Mouse (Mus musculus): ENCODE measurements around the gene Setd1b. TPM values are rescaled to one million over a fixed set of nuclear protein-coding genes. Genes with fewer than 3 reads are reported as not detected.
A peak's percentile ranks its signal among the peaks of the same experiment; 100 is the strongest.

Gene Setd1b
- total and polyA plus RNA-seq, 2 experiments from 2014 or later: 5.1 to 6.1 TPM

DNA sequence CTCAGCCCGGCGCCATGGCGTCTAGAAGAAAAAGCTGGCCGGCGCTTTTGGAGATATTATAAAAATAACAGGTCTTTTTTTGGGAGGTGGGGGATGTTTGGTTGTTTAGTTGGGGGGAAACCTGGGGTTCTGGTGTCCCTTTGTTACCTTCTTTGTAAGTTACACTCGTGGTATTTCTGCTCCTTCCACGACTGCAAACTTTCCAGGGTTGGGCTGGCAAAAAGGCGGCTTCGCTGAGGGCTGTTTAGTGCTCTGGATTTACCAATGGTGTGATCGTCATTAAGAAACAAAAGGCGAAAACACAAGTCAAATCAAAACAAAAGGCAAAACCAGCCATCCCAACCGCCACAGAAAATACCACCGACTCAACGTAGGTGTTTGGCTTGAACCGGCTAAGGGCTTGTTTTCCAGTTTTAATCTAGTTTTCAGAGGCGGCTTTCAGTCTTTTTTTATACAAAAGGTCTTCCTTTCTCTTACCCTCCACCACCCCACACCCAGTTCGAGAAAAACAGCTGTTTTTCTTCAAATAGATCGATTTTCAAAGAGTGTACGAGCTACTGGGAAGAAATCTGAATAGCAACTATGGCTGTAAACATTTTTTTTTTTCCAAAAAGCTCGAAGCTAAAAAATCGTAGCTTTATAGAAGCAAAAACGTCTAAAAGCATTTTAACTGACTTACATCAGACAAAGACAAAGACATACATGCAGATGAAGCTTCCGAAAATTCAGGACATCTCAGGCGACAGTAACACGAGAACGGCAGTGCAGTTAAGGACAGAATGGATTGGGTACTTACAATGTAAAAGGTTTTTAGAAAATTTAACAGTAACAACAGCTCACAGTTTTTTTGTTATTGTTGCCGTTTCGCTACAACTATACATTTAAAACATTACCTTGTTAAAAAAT is 2.0 kb upstream of the Setd1b start:
- Histone ChIP-seq H3K4me1 (ENCODE audit: control insufficient read depth, insufficient read depth) (peaks cover 38% of the 10 kb centered on the region), H3K9me3 (replicated peaks; ENCODE audit: control insufficient read depth, low read length) (no peaks in the 10 kb centered on the region), H3K27me3 (ENCODE audit: control insufficient read depth, insufficient read depth, low read length) (no peaks in the 10 kb centered on the region), H3K27ac (ENCODE audit: low read depth) (peak overlapping the region; percentile 100), H3K4me2 (ENCODE audit: low read depth, low read length) (peak overlapping the region; percentile 98), H3K36me3 (replicated peaks; ENCODE audit: control insufficient read depth, insufficient read depth, low read length) (no peaks in the 10 kb centered on the region), H3K4me3 (ENCODE audit: low read depth, low read length) (peak overlapping the region; percentile 92), H3K9ac (replicated peaks; ENCODE audit: low read depth, low read length) (peak overlapping the region; percentile 95)
- DNase-seq (ENCODE audit: low spot score) (no peak), ATAC-seq (ENCODE audit: insufficient read depth, low read depth) (no peak)
- no peak for TF ChIP-seq CTCF (IDR thresholded peaks at IDR 0.05; ENCODE audit: low read depth)
- TF ChIP-seq EP300 (IDR thresholded peaks at IDR 0.05; ENCODE audit: low read depth): 0 out of 2 replicates have a peak, but pooled peaks have one; percentile 51
- WGBS: 4% methylated on average over 28 of the region's 28 CpGs

DNA sequence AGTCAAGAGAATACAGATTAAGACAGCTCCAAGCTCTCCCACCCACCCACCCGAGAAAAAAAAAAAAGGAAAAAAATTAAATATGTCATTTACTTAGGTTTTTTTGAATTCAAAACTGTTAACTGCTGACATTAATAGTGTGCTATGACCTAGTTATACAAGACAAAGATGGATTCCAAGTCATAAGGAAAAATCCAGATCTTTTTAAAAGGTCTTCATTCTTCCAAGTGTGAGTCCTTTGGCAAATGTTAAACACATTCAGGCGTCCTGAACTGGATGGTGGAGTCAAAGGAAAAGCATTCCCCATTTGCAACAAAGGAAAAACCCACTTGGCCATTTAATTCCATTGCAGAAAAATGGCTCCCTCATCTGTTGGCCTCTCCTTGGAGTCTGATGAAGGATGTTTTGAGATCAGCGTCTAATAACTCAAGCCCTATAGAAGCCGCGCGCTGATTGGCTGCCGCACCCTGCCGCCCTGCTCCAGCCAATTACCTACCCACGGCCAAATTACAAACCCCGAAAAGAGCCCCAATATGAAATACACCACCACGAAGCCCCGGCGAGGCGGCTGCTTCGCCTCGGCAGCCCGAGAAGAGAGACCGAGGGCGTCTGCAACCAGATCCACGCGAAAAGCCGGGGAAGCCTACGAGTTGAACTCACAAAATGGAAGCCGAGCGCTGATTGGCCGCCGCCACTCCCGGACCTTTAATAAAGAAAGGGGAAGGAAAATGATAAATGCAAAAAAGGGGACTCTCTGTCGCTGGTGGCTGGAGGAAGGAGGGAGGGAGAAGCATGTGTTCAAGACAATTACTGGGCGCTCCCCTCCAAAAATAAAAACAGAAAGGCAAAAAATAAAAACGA is 1.1 kb upstream of the Setd1b start:
- H3K4me1 ChIP-seq (ENCODE audit: control insufficient read depth, insufficient read depth): peaks cover 38% of the 10 kb centered on the region
- peak; percentile 21; the same call in 1 of the 2 replicates for ATAC-seq (ENCODE audit: insufficient read depth, low read depth)

DNA sequence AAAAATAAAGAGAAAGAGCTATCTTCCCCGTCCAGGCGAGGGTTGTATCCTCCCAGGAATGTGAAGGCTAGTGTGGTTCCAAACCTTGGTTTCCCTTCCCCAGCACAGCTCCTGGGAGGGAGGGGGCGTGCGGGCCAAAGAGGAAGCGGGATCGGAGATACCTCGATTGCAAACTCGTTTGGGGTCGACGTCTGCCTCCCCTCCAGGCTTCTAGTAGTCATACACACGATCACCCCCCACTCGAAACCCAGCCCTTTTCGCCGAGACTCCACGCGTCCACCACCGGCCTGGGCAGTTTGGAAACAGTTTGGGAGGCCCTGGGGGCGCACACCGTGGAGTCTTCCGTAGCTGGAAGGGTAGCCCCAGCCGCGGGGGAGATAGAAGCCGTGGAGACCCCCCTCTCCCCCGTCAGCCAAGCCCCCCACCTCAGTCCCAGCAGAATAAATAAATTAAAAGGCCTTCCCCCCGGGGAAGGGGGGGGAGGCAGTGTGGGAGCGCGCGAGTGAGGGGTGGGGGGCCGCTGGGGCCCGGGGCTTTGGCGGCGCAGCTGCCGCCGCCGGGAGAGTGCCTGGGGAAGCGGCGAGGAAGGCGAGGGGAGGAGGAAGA is 335 bp upstream of the Setd1b start:
- H3K27me3 ChIP-seq (ENCODE audit: control insufficient read depth, insufficient read depth, low read length): no peaks in the 10 kb centered on the region
- peak overlapping the region; percentile 100 for H3K27ac ChIP-seq (ENCODE audit: low read depth)
- H3K36me3 ChIP-seq (replicated peaks; ENCODE audit: control insufficient read depth, insufficient read depth, low read length): peaks cover 11% of the 10 kb centered on the region
- no peak for TF ChIP-seq CTCF (IDR thresholded peaks at IDR 0.05; ENCODE audit: low read depth)
- no peak for TF ChIP-seq EP300 (IDR thresholded peaks at IDR 0.05; ENCODE audit: low read depth)
- peak overlapping the region; percentile 98 for H3K4me2 ChIP-seq (ENCODE audit: low read depth, low read length)
- H3K4me1 ChIP-seq (ENCODE audit: control insufficient read depth, insufficient read depth): peaks cover 32% of the 10 kb centered on the region
- no peaks in the 10 kb centered on the region for H3K9me3 ChIP-seq (replicated peaks; ENCODE audit: control insufficient read depth, low read length)
- 1% methylated on average over 29 of the region's 38 CpGs for WGBS
- peak overlapping the region; percentile 98 for H3K9ac ChIP-seq (replicated peaks; ENCODE audit: low read depth, low read length)
- ATAC-seq (ENCODE audit: insufficient read depth, low read depth) (no peak), DNase-seq (ENCODE audit: low spot score) (peak; percentile 62)
- peak overlapping the region; percentile 92 for H3K4me3 ChIP-seq (ENCODE audit: low read depth, low read length)

More for the DNA sequence above, 1.1 kb upstream of the Setd1b start:
- Histone ChIP-seq H3K4me2 (ENCODE audit: low read depth, low read length) (peak overlapping the region; percentile 98), H3K27me3 (ENCODE audit: control insufficient read depth, insufficient read depth, low read length) (no peaks in the 10 kb centered on the region), H3K36me3 (replicated peaks; ENCODE audit: control insufficient read depth, insufficient read depth, low read length) (0 out of 2 replicates have a peak, but pooled peaks cover 5% of the 10 kb centered on the region), H3K4me3 (ENCODE audit: low read depth, low read length) (peak overlapping the region; percentile 92), H3K9me3 (replicated peaks; ENCODE audit: control insufficient read depth, low read length) (no peaks in the 10 kb centered on the region), H3K9ac (replicated peaks; ENCODE audit: low read depth, low read length) (peak overlapping the region; percentile 98), H3K27ac (ENCODE audit: low read depth) (peak overlapping the region; percentile 100)
- no peak for TF ChIP-seq CTCF (IDR thresholded peaks at IDR 0.05; ENCODE audit: low read depth)
- no peak; the same call in 1 of the 2 replicates for TF ChIP-seq EP300 (IDR thresholded peaks at IDR 0.05; ENCODE audit: low read depth)
- DNase-seq (ENCODE audit: low spot score): peak; percentile 96
- WGBS: under 1% methylated on average over 31 of the region's 31 CpGs

DNA sequence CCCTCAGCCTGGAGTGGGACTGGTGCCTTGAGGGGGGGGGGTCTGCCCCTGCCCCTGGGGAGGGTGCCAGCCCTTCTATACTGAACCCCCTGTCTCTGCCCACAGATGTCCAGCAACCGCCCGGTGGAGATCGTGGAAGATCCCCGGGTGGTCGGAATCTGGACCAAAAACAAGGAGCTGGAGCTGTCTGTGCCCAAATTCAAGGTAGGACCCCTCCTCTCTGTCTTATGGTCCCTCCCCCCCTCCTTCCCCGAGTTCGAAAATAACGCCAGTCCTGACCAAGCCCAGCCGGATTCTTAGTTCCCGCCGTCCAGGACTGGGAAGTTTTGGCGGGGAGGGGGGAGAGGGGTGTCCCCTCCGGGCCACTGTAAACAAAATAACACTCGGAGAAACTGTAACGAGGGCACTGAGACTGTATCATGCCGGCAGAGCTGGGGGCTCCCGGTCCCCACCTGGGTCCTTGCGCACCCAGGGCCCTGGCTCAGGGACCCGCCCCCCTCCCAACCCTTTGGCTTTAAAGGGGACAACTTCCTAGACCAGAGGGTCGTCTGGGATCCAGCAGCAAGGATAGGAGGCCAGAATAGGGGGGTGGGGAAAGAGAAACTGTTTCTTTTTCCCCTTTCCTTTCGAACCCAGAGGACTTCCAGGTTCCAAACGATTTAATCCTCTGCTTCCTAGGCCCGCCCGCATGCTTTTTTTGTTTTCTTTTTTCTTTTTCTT is 1.4 kb downstream of the Setd1b start:
- Histone ChIP-seq H3K9me3 (replicated peaks; ENCODE audit: control insufficient read depth, low read length) (no peaks in the 10 kb centered on the region), H3K4me3 (ENCODE audit: low read depth, low read length) (peak overlapping the region; percentile 92), H3K9ac (replicated peaks; ENCODE audit: low read depth, low read length) (peak overlapping the region; percentile 98), H3K36me3 (replicated peaks; ENCODE audit: control insufficient read depth, insufficient read depth, low read length) (peaks cover 29% of the 10 kb centered on the region), H3K27ac (ENCODE audit: low read depth) (peak overlapping the region; percentile 100), H3K27me3 (ENCODE audit: control insufficient read depth, insufficient read depth, low read length) (no peaks in the 10 kb centered on the region), H3K4me1 (ENCODE audit: control insufficient read depth, insufficient read depth) (peaks cover 20% of the 10 kb centered on the region), H3K4me2 (ENCODE audit: low read depth, low read length) (peak overlapping the region; percentile 98)
- WGBS: 2% methylated on average over 24 of the region's 24 CpGs
- TF ChIP-seq CTCF (IDR thresholded peaks at IDR 0.05; ENCODE audit: low read depth): no peak
- no peak for TF ChIP-seq EP300 (IDR thresholded peaks at IDR 0.05; ENCODE audit: low read depth)
- DNase-seq (ENCODE audit: low spot score) (no peak), ATAC-seq (ENCODE audit: insufficient read depth, low read depth) (no peak)
